In the genomic region with DNA sequence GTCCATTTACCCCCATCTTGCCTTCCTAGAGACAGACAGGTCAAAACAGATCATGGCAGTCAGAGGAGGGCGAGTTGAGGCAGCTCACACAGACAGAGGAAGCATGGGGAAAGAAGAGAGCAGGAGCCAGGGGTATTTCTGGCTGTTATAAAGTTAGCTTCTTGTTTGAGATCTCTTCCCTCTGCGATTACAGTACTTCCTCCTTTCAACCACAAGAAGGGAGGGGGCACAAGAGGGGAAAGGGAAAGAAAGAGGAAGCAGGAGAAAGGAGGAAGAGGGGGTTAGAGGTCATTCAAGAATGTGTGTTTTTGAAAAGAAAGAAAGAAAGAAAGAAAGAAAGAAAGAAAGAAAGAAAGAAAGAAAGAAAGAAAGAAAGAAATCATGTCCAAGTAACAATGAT, we compare ENCODE assay signal across 31 mouse cellular contexts. TPM values are rescaled to one million over a fixed set of nuclear protein-coding genes. Genes with fewer than 3 reads are reported as not detected.
DNase-seq lines count a peak whose midpoint lies in the region; ATAC-seq lines count a peak whose summit lies in the region.
"Had no signal": no experiment of that assay in that cellular context is flagged by ENCODE, and none has a peak within 500 bp of the region (broad histone marks: within the 10 kb centered on the region; RNA-seq: fewer than 3 reads in every experiment).

No protein-coding gene starts in this region.

- no peak overlapping the region for H3K9ac ChIP-seq in hindbrain, embryonic 11.5 days (ENCODE audit: low read depth, low read length)
- H3K9ac ChIP-seq: forebrain, embryonic 13.5 days; heart, embryonic 13.5 days; hindbrain, embryonic 12.5 days; intestine, embryonic 15.5 days; liver, embryonic 15.5 days; lung, embryonic 15.5 days; midbrain, embryonic 15.5 days had no signal

- no peaks in the 10 kb centered on the region for H3K27me3 ChIP-seq in hindbrain, embryonic 11.5 days (ENCODE audit: control insufficient read depth, insufficient read depth, low read length)
- H3K27me3 ChIP-seq: intestine, embryonic 15.5 days had no signal

- peak; percentile 89 for DNase-seq in heart, adult 11 months
- no peak for DNase-seq in heart, postnatal 10 days
- DNase-seq in A20 (ENCODE audit: low read depth, low spot score): peak; percentile 2
- peak; percentile 10 for DNase-seq in brain, adult 2 months (ENCODE audit: low read depth, low spot score)
- no peak for DNase-seq in right cerebral cortex, postnatal 36 days (ENCODE audit: low spot score in 2 of 2)
- DNase-seq in B cell, adult 2 months: no peak
- no peak for DNase-seq in hindbrain, embryonic 11.5 days (ENCODE audit: low spot score)
- DNase-seq: adrenal gland, adult 8-10 months; cerebellum, adult 2 months; cerebellum, postnatal 14 days; gastrocnemius, postnatal 14 days; heart, postnatal 14 days; kidney, adult 2 months; liver; lung, postnatal 4 days; thymus, postnatal 14 days had no signal

- 82% methylated on average over 2 of the region's 2 CpGs for WGBS in hindbrain, embryonic 11.5 days

- no peaks in the 10 kb centered on the region for H3K36me3 ChIP-seq in hindbrain, embryonic 11.5 days (ENCODE audit: control insufficient read depth, insufficient read depth, low read length)
- H3K36me3 ChIP-seq: heart, embryonic 13.5 days; hindbrain, embryonic 12.5 days; intestine, embryonic 15.5 days; liver, embryonic 15.5 days; lung, embryonic 15.5 days; midbrain, embryonic 10.5 days; midbrain, embryonic 15.5 days had no signal

- H3K9me3 ChIP-seq in hindbrain, embryonic 11.5 days (ENCODE audit: control insufficient read depth, low read length): no peaks in the 10 kb centered on the region
- H3K9me3 ChIP-seq: forebrain, embryonic 13.5 days; heart, embryonic 13.5 days; hindbrain, embryonic 12.5 days; intestine, embryonic 15.5 days; liver, embryonic 15.5 days; lung, embryonic 15.5 days; midbrain, embryonic 10.5 days; midbrain, embryonic 15.5 days had no signal

- no peak overlapping the region for H3K27ac ChIP-seq in hindbrain, embryonic 11.5 days (ENCODE audit: low read depth, low read length)
- H3K27ac ChIP-seq: forebrain, embryonic 13.5 days; heart, embryonic 13.5 days; hindbrain, embryonic 12.5 days; hindbrain, postnatal 0 days; intestine, embryonic 15.5 days; kidney, postnatal 0 days; liver, embryonic 15.5 days; lung, embryonic 15.5 days; midbrain, embryonic 10.5 days; midbrain, embryonic 15.5 days had no signal

- peak; percentile 97 for ATAC-seq in megakaryocyte, adult 5-6 weeks (ENCODE audit: poor library complexity, severe bottlenecking)
- no peak for ATAC-seq in hindbrain, embryonic 11.5 days (ENCODE audit: low FRiP score)
- ATAC-seq: activated CD4-positive, CD25-positive, alpha-beta regulatory T cell, adult 4 months; forebrain, embryonic 13.5 days; hindbrain, postnatal 0 days; intestine, embryonic 15.5 days had no signal

- H3K4me2 ChIP-seq in hindbrain, embryonic 11.5 days (replicated peaks; ENCODE audit: low read depth, low read length): no peak overlapping the region
- H3K4me2 ChIP-seq: forebrain, embryonic 13.5 days; heart, embryonic 13.5 days; hindbrain, embryonic 12.5 days; intestine, embryonic 15.5 days; liver, embryonic 15.5 days; lung, embryonic 15.5 days; midbrain, embryonic 15.5 days had no signal

- H3K4me1 ChIP-seq in hindbrain, embryonic 11.5 days (replicated peaks; ENCODE audit: control insufficient read depth, insufficient read depth, low read length): no peaks in the 10 kb centered on the region
- H3K4me1 ChIP-seq: forebrain, embryonic 13.5 days; heart, embryonic 13.5 days; hindbrain, embryonic 12.5 days; intestine, embryonic 15.5 days; liver, embryonic 15.5 days; lung, embryonic 15.5 days; midbrain, embryonic 10.5 days had no signal

- no peak overlapping the region for H3K4me3 ChIP-seq in hindbrain, embryonic 11.5 days (ENCODE audit: low read depth, low read length)
- H3K4me3 ChIP-seq: forebrain, embryonic 13.5 days; heart, embryonic 13.5 days; hindbrain, embryonic 12.5 days; intestine, embryonic 15.5 days; liver, embryonic 15.5 days; lung, embryonic 15.5 days; midbrain, embryonic 10.5 days; midbrain, embryonic 15.5 days had no signal

- intact Hi-C loops in heart, postnatal 10 days (cut with DNase I): loop anchor here (10.0 kb wide), 1 partner anchor 344 kb away; no protein-coding TSS in a partner anchor

RNA-seq across cellular contexts. Expression of a gene that starts 6.4 kb away (rescaled TPM):
- total RNA-seq in heart, postnatal 10 days (2021): not detected
- total RNA-seq in megakaryocyte, adult 5-6 weeks (2015): 0.05 TPM in 1 of 2 replicates, not detected in the other
- total RNA-seq in megakaryocyte, adult 5-6 weeks (2017): not detected in 2 replicates
- not detected in 2 replicates for polyA plus RNA-seq in hindbrain, embryonic 11.5 days (2014; fragmentation: Nextera tagmentation; extraction: Ambion mirVana)
- total RNA-seq: adrenal gland, adult 8-10 months; heart, adult 18-20 months; heart, postnatal 14 days had no signal
- polyA plus RNA-seq: activated CD4-positive, CD25-positive, alpha-beta regulatory T cell, adult 4 months; heart, embryonic 13.5 days; intestine, embryonic 15.5 days; kidney, postnatal 0 days; large intestine, adult 2 months; limb, embryonic 11.5 days; liver, embryonic 15.5 days; lung, embryonic 15.5 days; midbrain, embryonic 10.5 days had no signal

RNA-seq across cellular contexts. Expression of a gene that starts 36.2 kb away (rescaled TPM):
- total RNA-seq in heart, postnatal 10 days (2021): 1 to 10 TPM; 5.9 to 6.0 TPM
- 25.8 and 29.4 TPM in 2 replicates for total RNA-seq in megakaryocyte, adult 5-6 weeks (2015)
- total RNA-seq in megakaryocyte, adult 5-6 weeks (2017): 28.8 and 34.7 TPM in 2 replicates
- polyA plus RNA-seq in hindbrain, embryonic 11.5 days (2014; fragmentation: Nextera tagmentation; extraction: Ambion mirVana): 12.8 and 13.0 TPM in 2 replicates

Comparison
In these comparisons a context has a peak if more than half of its experiments do, and no peak if none do; other contexts are left out.
1. DNase-seq: peak in heart, adult 11 months (single experiment), A20 (single experiment) and brain, adult 2 months (single experiment); none in heart, postnatal 10 days (0 of 2), right cerebral cortex, postnatal 36 days (0 of 2), B cell, adult 2 months (0 of 2) and hindbrain, embryonic 11.5 days (single experiment).